Mouse (Mus musculus) bone marrow macrophage, adult 2 months (primary cell): ENCODE results near the gene Gm11214. TPM values are rescaled to one million over a fixed set of nuclear protein-coding genes. Genes with fewer than 3 reads are reported as not detected.

Source experiments
- H3K27ac ChIP-seq: 2 replicates; pipeline ENCODE4 v1.5.1; 2012; ENCODE audit warnings: low read depth, low read length; ENCODE audit not compliant: insufficient read depth
- H3K4me1 ChIP-seq: 2 replicates; pipeline ENCODE4 v1.6.1; 2012; ENCODE audit warnings: low read length; ENCODE audit not compliant: control insufficient read depth, insufficient read depth
- H3K4me3 ChIP-seq: 2 replicates; pipeline ENCODE4 v1.5.1; 2012; ENCODE audit warnings: mild to moderate bottlenecking, low read length, moderate library complexity; ENCODE audit not compliant: insufficient read depth
- CTCF ChIP-seq: IDR thresholded peaks from 2 replicates; pipeline ENCODE4 v1.5.1; 2012; ENCODE audit warnings: low read depth, mild to moderate bottlenecking, low read length, moderate library complexity
- POLR2A ChIP-seq: IDR thresholded peaks from 2 replicates; pipeline ENCODE4 v1.6.1; 2012; ENCODE audit warnings: mild to moderate bottlenecking, low read depth, low read length, borderline replicate concordance
- polyA plus RNA-seq: library from polyadenylated mRNA; stranded (reverse); fragments of >200 nt; gene quantifications from 2 replicates; pipeline ENCODE4 v1.2.4, GENCODE M21; 2012; ENCODE audit not compliant: missing spikeins, insufficient read depth, insufficient read length

Gm11214 gene
- polyA plus RNA-seq, 1 experiment: not detected

GRCm38 (mm10) chr4:63625563-63626080, 37.6 kb downstream of the Gm11214 start:
- H3K27ac ChIP-seq: no peak overlapping the region
- H3K4me3 ChIP-seq: no peak overlapping the region
- TF ChIP-seq POLR2A (no peak), CTCF (no peak)
- H3K4me1 ChIP-seq: no peaks in the 10 kb centered on the region

GRCm38 (mm10) chr4:63622378-63622835, 40.8 kb downstream of the Gm11214 start, which contains the start of gene Tex48:
Gene Tex48 (minus strand): TSS chr4:63622428.
- Histone ChIP-seq H3K4me1 (no peaks in the 10 kb centered on the region), H3K27ac (no peak within 1 kb of the TSS), H3K4me3 (no peak within 1 kb of the TSS)
- TF ChIP-seq CTCF (peak; percentile 31; the same call in 1 of the 2 replicates), POLR2A (no peak)

GRCm38 (mm10) chr4:63621861-63622260, 41.3 kb downstream of the Gm11214 start:
- no peak overlapping the region for H3K4me3 ChIP-seq
- TF ChIP-seq CTCF: no peak
- TF ChIP-seq POLR2A: no peak
- no peaks in the 10 kb centered on the region for H3K4me1 ChIP-seq
- no peak overlapping the region for H3K27ac ChIP-seq

Other genes starting within 250 kb of the Gm11214 start
- gene Whrn, start 167.4 kb downstream of the Gm11214 start, polyA plus RNA-seq: 0.29 TPM in 1 of 2 replicates, not detected in the other
- 270 and 275 TPM in 2 replicates for gene Atp6v1g1, start 118.6 kb downstream of the Gm11214 start, polyA plus RNA-seq
- 5.7 and 6.9 TPM in 2 replicates for gene Tmem268, start 104.6 kb downstream of the Gm11214 start, polyA plus RNA-seq
- gene Gm11213, start 58.1 kb downstream of the Gm11214 start, polyA plus RNA-seq: not detected in 2 replicates
- not detected in 2 replicates for gene Tex48, start 41.0 kb downstream of the Gm11214 start, polyA plus RNA-seq
- gene Tnfsf15, start 81.7 kb upstream of the Gm11214 start, polyA plus RNA-seq: 0.48 TPM in 2 replicates
- gene Tnfsf8, start 198.0 kb upstream of the Gm11214 start, polyA plus RNA-seq: 0.19 and 0.69 TPM in 2 replicates